Mouse (Mus musculus) C2C12 (cell line): ENCODE data around the gene Dbr1.

Experiments used
- CTCF ChIP-seq: IDR thresholded peaks from one replicate; pipeline ENCODE4 v1.5.1; 2011; ENCODE audit not compliant: control insufficient read depth, insufficient read depth, insufficient read length
- MAX ChIP-seq: IDR thresholded peaks from one replicate; pipeline ENCODE4 v1.6.1; 2011; ENCODE audit warnings: mild to moderate bottlenecking, control low read depth
- USF1 ChIP-seq: IDR thresholded peaks from one replicate; pipeline ENCODE4 v1.6.1; 2011; ENCODE audit warnings: low read depth, mild to moderate bottlenecking, control low read depth, moderate library complexity

DNA sequence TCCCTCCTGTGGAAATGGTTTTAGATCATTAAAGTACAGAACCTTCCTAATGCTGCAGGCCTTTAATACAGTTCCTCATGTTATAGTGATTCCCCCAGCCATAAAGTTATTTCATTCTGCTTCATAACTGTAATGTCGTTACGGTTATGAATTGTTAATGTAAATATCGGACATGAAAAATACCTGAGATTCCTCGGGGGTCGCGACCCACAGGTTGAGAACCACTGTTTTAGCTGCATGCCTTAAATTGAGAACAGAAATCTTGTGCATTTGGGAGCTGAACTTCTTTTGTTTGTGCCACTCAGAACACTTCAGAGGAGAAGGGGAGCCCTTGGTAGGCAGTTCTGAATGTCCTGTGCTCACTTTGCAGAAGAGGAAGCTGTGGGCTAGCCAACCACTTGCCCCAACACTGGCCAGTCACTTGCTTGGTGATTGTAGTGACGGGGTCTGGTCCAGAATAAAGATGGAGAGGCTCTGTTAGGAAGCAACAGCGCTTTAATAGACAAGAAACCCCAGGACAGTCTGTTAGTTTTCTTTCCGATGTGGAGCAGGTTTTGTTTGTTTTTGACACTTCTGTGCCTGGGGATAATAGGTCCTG lies 55.0 kb downstream of the Dbr1 start:
- TF ChIP-seq MAX = no peak
- TF ChIP-seq CTCF = no peak
- TF ChIP-seq USF1 = no peak
